Mouse (Mus musculus): ENCODE results near the gene Napsa. TPM values are rescaled to one million over a fixed set of nuclear protein-coding genes. Genes with fewer than 3 reads are reported as not detected.

Napsa gene
- polyA plus RNA-seq, 1 experiment from 2014 or later, result 0.53 TPM

DNA sequence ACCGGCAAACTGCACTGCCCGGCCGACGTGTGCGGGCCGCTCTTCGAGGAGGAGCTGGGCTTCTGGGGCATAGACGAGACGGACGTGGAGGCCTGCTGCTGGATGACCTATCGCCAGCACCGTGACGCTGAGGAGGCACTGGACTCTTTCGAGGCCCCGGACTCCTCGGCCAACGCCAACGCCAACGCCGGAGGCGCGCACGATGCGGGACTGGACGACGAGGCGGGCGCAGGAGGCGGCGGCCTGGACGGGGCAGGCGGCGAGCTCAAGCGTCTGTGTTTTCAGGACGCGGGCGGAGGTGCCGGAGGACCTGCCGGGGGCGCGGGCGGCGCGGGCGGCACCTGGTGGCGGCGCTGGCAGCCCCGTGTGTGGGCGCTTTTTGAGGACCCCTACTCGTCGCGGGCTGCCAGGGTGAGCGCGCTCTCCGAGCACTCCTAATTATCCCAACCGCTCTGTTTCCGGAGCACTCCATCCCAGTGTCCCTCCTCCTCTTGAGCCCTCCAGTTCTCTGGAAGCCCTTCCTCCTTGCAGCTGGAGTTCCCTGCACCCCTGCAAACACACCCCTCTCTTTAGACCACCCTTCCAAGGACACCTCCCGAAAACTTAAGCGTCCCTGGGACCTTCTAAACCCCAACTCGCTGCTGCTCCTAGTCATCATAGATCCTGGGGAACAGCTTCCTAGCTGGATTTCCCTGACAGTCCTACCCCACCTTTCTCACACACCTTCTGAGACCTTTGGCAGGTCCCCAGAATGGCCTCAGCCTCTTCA is 19.4 kb downstream of the Napsa start:
- peak overlapping the region; percentile 62 for H3K4me3 ChIP-seq
- ATAC-seq, result no peak
- peak overlapping the region; percentile 72 for H3K9ac ChIP-seq
- H3K4me2 ChIP-seq, result peak overlapping the region; percentile 99
- no peaks in the 10 kb centered on the region; the same call in 1 of the 2 replicates for H3K36me3 ChIP-seq (ENCODE audit: poor library complexity, severe bottlenecking)
- H3K4me1 ChIP-seq, result peaks cover 74% of the 10 kb centered on the region
- H3K27ac ChIP-seq, result no peak overlapping the region
- H3K9me3 ChIP-seq (replicated peaks), result no peaks in the 10 kb centered on the region
- under 1% methylated on average over 58 of the region's 60 CpGs for WGBS
- peaks cover 53% of the 10 kb centered on the region for H3K27me3 ChIP-seq

DNA sequence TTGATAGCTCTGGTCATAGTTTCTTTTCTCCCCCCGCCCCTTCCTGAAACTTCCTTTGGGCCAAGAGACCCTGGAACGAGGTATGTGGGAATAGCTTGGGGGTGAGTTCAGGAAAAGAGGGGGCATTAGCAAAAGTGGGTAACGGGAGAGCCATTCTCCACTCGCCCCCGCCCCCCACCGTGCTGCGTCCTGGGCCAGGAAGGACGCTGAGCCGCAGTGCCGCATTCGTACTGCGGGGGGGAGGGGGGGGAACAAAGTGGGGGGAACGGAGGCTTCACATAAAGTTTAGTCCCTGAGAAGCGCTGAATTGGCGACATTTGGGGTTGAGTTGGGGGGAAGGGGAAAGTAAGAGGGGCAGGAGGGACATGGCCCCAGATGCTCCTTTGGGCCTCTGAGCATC is 20.9 kb downstream of the Napsa start:
- Histone ChIP-seq H3K9me3 (replicated peaks) (no peaks in the 10 kb centered on the region), H3K36me3 (ENCODE audit: poor library complexity, severe bottlenecking) (no peaks in the 10 kb centered on the region; the same call in 1 of the 2 replicates), H3K27me3 (peaks cover 43% of the 10 kb centered on the region), H3K9ac (no peak overlapping the region), H3K27ac (no peak overlapping the region), H3K4me2 (peak overlapping the region; percentile 67), H3K4me3 (peak overlapping the region; percentile 45; the same call in 1 of the 2 replicates), H3K4me1 (peaks cover 63% of the 10 kb centered on the region)
- no peak for ATAC-seq
- WGBS, result 2% methylated on average over 15 of the region's 15 CpGs

GRCm38 (mm10) chr7:44593775-44594174 is 21.6 kb downstream of the Napsa start:
- Histone ChIP-seq H3K9ac (peak overlapping the region; percentile 70), H3K4me2 (peak overlapping the region; percentile 67), H3K27ac (peak overlapping the region; percentile 75), H3K9me3 (replicated peaks) (no peaks in the 10 kb centered on the region), H3K36me3 (ENCODE audit: poor library complexity, severe bottlenecking) (no peaks in the 10 kb centered on the region; the same call in 1 of the 2 replicates), H3K27me3 (peaks cover 37% of the 10 kb centered on the region), H3K4me1 (peaks cover 56% of the 10 kb centered on the region), H3K4me3 (peak overlapping the region; percentile 45)
- ATAC-seq, result peak; percentile 37
- 0% methylated on average over 13 of the region's 22 CpGs for WGBS

- peaks cover 51% of the 10 kb centered on the region for H3K4me1 ChIP-seq
- peak overlapping the region; percentile 45 for H3K4me3 ChIP-seq
- no peak; the same call in 1 of the 2 replicates for ATAC-seq
- H3K27ac ChIP-seq, result peak overlapping the region; percentile 75
- peak overlapping the region; percentile 67 for H3K4me2 ChIP-seq
- H3K27me3 ChIP-seq, result peaks cover 34% of the 10 kb centered on the region
- WGBS, result 33% methylated on average over 6 of the region's 6 CpGs
- no peaks in the 10 kb centered on the region for H3K9me3 ChIP-seq (replicated peaks)
- H3K36me3 ChIP-seq (ENCODE audit: poor library complexity, severe bottlenecking), result no peaks in the 10 kb centered on the region; the same call in 1 of the 2 replicates
- peak overlapping the region; percentile 70 for H3K9ac ChIP-seq
Measured at GRCm38 (mm10) chr7:44594291-44594690, 22.1 kb downstream of the Napsa start.

DNA sequence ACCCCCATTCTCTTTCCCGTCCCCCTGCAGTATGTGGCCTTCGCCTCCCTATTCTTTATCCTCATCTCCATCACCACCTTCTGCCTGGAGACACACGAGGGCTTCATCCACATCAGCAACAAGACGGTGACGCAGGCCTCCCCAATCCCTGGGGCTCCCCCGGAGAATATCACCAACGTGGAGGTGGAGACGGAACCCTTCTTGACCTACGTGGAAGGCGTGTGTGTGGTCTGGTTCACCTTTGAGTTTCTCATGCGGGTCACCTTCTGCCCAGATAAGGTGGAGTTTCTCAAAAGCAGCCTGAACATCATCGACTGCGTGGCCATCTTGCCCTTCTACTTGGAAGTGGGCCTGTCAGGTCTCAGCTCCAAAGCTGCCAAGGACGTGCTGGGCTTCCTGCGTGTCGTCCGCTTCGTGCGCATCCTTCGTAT is 23.0 kb downstream of the Napsa start:
- H3K4me3 ChIP-seq, result no peak overlapping the region
- WGBS, result 94% methylated on average over 20 of the region's 20 CpGs
- H3K4me2 ChIP-seq, result no peak overlapping the region

DNA sequence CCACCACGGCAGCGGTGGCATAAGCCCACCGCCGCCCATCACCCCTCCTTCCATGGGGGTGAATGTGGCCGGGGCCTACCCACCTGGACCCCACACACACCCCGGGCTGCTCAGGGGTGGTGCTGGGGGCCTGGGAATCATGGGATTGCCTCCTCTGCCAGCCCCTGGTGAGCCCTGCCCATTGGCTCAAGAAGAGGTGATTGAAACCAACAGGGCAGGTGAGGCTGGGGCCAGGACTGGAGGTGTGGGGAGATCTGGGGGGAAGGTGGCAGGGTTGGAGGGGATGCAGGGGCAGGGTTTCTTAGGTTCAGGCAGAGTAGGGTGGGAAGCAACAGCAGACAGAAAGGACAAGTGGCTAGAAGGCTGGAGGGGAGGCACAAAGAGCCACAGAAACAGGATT is 23.9 kb downstream of the Napsa start:
- Histone ChIP-seq H3K4me1 (peaks cover 38% of the 10 kb centered on the region), H3K36me3 (ENCODE audit: poor library complexity, severe bottlenecking) (no peaks in the 10 kb centered on the region; the same call in 1 of the 2 replicates), H3K27me3 (peaks cover 40% of the 10 kb centered on the region), H3K9ac (no peak overlapping the region), H3K9me3 (replicated peaks) (no peaks in the 10 kb centered on the region), H3K4me3 (no peak overlapping the region), H3K4me2 (no peak overlapping the region), H3K27ac (no peak overlapping the region)
- WGBS, result 93% methylated on average over 6 of the region's 6 CpGs
- ATAC-seq, result no peak

More for the DNA sequence above, 23.0 kb downstream of the Napsa start:
- Histone ChIP-seq H3K36me3 (ENCODE audit: poor library complexity, severe bottlenecking) (no peaks in the 10 kb centered on the region; the same call in 1 of the 2 replicates), H3K9me3 (replicated peaks) (no peaks in the 10 kb centered on the region), H3K9ac (no peak overlapping the region), H3K27me3 (peaks cover 33% of the 10 kb centered on the region), H3K27ac (no peak overlapping the region), H3K4me1 (peaks cover 42% of the 10 kb centered on the region)
- no peak for ATAC-seq

- H3K4me3 ChIP-seq, result no peak overlapping the region
- H3K4me1 ChIP-seq, result peaks cover 32% of the 10 kb centered on the region
- ATAC-seq, result no peak
- peaks cover 40% of the 10 kb centered on the region for H3K27me3 ChIP-seq
- H3K9me3 ChIP-seq (replicated peaks), result no peaks in the 10 kb centered on the region
- H3K4me2 ChIP-seq, result no peak overlapping the region
- no peaks in the 10 kb centered on the region; the same call in 1 of the 2 replicates for H3K36me3 ChIP-seq (ENCODE audit: poor library complexity, severe bottlenecking)
- WGBS, result 70% methylated on average over 5 of the region's 5 CpGs
- no peak overlapping the region for H3K27ac ChIP-seq
- H3K9ac ChIP-seq, result no peak overlapping the region
Measured at GRCm38 (mm10) chr7:44596996-44597538, 24.9 kb downstream of the Napsa start.

DNA sequence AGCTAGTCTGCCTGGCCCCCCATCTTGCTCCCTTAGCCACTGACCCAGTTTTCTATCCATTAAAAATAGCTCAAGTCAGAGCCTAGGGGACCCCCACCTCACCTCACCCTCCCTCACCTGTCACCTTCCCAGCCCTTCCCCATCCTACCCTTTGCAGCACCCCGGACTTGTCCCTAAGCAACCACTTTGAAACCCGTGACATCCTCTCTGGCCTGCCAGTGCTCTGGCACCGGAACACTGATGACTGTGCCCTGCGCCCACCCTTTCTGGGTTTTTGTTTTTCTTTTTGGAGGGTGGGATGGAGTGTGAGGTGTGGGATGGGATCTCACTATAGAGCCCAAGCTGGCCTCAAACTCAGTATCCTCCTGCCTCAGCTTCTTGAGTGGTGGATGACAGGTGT is 25.5 kb downstream of the Napsa start:
- 95% methylated on average over 4 of the region's 4 CpGs for WGBS
- H3K4me2 ChIP-seq, result no peak overlapping the region
- no peak for ATAC-seq
- H3K4me3 ChIP-seq, result no peak overlapping the region
- no peak overlapping the region for H3K9ac ChIP-seq
- peaks cover 40% of the 10 kb centered on the region for H3K27me3 ChIP-seq
- H3K36me3 ChIP-seq (ENCODE audit: poor library complexity, severe bottlenecking), result no peaks in the 10 kb centered on the region; the same call in 1 of the 2 replicates
- H3K9me3 ChIP-seq (replicated peaks), result no peaks in the 10 kb centered on the region
- H3K4me1 ChIP-seq, result peaks cover 33% of the 10 kb centered on the region
- no peak overlapping the region for H3K27ac ChIP-seq

GRCm38 (mm10) chr7:44598336-44598735 is 26.2 kb downstream of the Napsa start:
- peaks cover 33% of the 10 kb centered on the region for H3K4me1 ChIP-seq
- no peak overlapping the region for H3K4me3 ChIP-seq
- H3K36me3 ChIP-seq (ENCODE audit: poor library complexity, severe bottlenecking), result no peaks in the 10 kb centered on the region; the same call in 1 of the 2 replicates
- peaks cover 40% of the 10 kb centered on the region for H3K27me3 ChIP-seq
- H3K27ac ChIP-seq, result no peak overlapping the region
- H3K9ac ChIP-seq, result no peak overlapping the region
- WGBS, result 88% methylated on average over 11 of the region's 12 CpGs
- ATAC-seq, result no peak
- no peaks in the 10 kb centered on the region for H3K9me3 ChIP-seq (replicated peaks)
- no peak overlapping the region for H3K4me2 ChIP-seq

DNA sequence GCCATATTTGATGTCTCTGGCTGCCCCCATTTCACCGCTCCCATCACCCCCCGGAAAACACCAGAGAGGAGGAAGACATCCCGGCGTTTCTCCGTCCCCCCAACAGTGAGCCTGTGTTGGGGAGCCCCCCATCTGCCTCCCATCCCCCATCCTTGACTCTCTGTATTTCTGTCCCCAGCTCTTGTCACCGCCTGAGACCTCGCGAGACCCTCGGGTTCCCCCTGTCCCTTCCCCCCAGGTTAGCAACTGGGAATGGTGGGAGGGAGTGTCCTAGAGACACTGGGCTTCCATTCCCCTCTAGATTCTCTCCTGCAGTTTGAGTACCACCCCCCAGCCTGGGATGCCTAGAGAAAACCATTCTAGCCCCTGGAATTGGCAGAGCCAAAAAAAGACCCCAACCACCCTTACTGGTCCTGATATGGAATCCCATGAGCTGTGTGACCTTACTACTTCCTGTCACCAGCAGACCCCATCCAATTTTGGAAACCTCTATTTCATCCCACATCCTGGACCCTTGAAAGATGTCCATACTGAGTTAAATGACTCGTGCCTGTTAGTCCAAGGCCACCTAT is 28.6 kb downstream of the Napsa start:
- H3K4me2 ChIP-seq, result no peak overlapping the region
- H3K4me3 ChIP-seq, result no peak overlapping the region
- H3K27me3 ChIP-seq, result peaks cover 61% of the 10 kb centered on the region
- peaks cover 32% of the 10 kb centered on the region for H3K4me1 ChIP-seq
- no peak overlapping the region for H3K9ac ChIP-seq
- no peak overlapping the region for H3K27ac ChIP-seq
- H3K9me3 ChIP-seq (replicated peaks), result no peaks in the 10 kb centered on the region
- 85% methylated on average over 9 of the region's 10 CpGs for WGBS
- ATAC-seq, result no peak
- H3K36me3 ChIP-seq (ENCODE audit: poor library complexity, severe bottlenecking), result no peaks in the 10 kb centered on the region

DNA sequence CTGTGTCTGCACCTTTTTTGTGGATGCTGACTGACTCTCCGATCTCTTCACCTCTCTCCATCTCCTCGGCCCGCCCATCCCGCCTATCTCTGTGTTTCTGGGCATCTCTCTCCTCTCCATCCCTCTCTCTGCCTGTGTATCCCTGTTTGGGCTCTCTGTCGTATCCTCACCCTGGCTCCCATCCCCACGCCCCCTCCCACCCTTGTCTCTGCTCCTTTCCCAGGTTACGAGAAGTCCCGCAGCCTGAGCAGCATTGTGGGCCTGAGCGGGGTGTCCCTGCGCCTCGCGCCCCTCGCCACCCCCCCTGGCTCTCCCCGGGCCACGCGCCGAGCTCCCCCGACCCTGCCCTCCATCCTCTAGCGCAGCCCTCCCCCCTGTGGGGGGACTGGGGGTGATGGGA is 29.5 kb downstream of the Napsa start:
- Histone ChIP-seq H3K4me3 (no peak overlapping the region), H3K9me3 (replicated peaks) (no peaks in the 10 kb centered on the region), H3K4me2 (no peak overlapping the region), H3K4me1 (peaks cover 37% of the 10 kb centered on the region), H3K36me3 (ENCODE audit: poor library complexity, severe bottlenecking) (no peaks in the 10 kb centered on the region), H3K27me3 (peaks cover 69% of the 10 kb centered on the region), H3K9ac (0 out of 2 replicates have a peak overlapping the region, but pooled peaks have one; percentile 34), H3K27ac (no peak overlapping the region)
- no peak for ATAC-seq
- WGBS, result 15% methylated on average over 19 of the region's 19 CpGs

- Histone ChIP-seq H3K27ac (no peak overlapping the region), H3K27me3 (peaks cover 77% of the 10 kb centered on the region), H3K9ac (no peak overlapping the region), H3K9me3 (replicated peaks) (no peaks in the 10 kb centered on the region), H3K36me3 (ENCODE audit: poor library complexity, severe bottlenecking) (no peaks in the 10 kb centered on the region), H3K4me2 (peak overlapping the region; percentile 16; the same call in 1 of the 2 replicates), H3K4me1 (peaks cover 37% of the 10 kb centered on the region), H3K4me3 (no peak overlapping the region)
- ATAC-seq, result peak; percentile 44; the same call in 1 of the 2 replicates
- WGBS, result 20% methylated on average over 10 of the region's 11 CpGs
Measured at GRCm38 (mm10) chr7:44602443-44602842, 30.3 kb downstream of the Napsa start.
